Mouse (Mus musculus): ENCODE results near the gene Grpel1. TPM values are rescaled to one million over a fixed set of nuclear protein-coding genes. Genes with fewer than 3 reads are reported as not detected.

Gene Grpel1
- polyA plus RNA-seq, 1 experiment, result 21.3 TPM

DNA sequence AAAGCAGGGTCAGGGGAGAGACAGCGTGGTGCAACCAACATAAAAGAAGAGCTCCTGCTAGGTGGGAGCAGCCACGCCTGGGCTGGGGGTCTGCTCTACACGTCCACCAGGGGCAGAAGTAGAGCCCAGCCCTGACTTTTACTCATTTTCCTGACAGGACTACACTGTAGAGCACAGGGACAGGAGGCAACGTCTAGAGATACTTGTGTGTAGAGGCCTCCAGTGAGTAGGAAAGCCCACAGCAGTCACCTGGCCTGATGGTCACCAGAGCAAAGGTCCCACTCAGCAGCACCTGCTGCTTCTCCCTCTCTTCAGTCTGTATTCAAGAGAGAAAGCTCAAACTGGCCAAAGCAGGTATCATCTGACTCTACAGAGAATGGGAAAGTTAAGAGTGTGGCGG lies 40.8 kb downstream of the Grpel1 start:
- DNase-seq (ENCODE audit: extremely low spot score in 1 of 2, low spot score in 1 of 2), result no peak

DNA sequence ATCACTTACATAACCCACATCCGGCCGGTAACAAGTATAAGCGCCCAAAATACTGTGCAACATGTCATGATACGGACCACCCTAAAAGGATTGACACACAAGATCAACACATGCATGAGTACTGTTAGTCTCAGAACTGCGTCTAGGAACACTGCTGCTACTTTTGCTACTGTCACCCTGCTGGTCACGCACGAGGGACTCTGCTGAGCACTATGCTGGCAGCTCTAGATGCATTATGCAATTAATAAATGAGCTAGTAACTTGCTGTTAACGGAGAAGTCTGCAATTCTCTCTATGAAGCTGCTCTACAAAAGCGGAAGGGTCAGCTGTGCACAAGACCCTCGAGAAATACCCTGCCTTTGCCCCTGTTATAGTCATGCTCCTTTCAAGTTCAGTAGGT lies 43.6 kb downstream of the Grpel1 start:
- DNase-seq (ENCODE audit: extremely low spot score in 1 of 2, low spot score in 1 of 2), result no peak

- no peak for DNase-seq (ENCODE audit: extremely low spot score in 1 of 2, low spot score in 1 of 2)
These were observed 46.2 kb downstream of the Grpel1 start for GRCm38 (mm10) chr5:36510956-36511355.

- DNase-seq (ENCODE audit: extremely low spot score in 1 of 2, low spot score in 1 of 2), result no peak
These were observed 50.3 kb downstream of the Grpel1 start for GRCm38 (mm10) chr5:36515126-36515525.

- no peak for DNase-seq (ENCODE audit: extremely low spot score in 1 of 2, low spot score in 1 of 2)
These were observed 50.8 kb downstream of the Grpel1 start for GRCm38 (mm10) chr5:36515558-36515957.

- no peak for DNase-seq (ENCODE audit: extremely low spot score in 1 of 2, low spot score in 1 of 2)
These were observed 52.8 kb downstream of the Grpel1 start for GRCm38 (mm10) chr5:36517596-36517995.

DNA sequence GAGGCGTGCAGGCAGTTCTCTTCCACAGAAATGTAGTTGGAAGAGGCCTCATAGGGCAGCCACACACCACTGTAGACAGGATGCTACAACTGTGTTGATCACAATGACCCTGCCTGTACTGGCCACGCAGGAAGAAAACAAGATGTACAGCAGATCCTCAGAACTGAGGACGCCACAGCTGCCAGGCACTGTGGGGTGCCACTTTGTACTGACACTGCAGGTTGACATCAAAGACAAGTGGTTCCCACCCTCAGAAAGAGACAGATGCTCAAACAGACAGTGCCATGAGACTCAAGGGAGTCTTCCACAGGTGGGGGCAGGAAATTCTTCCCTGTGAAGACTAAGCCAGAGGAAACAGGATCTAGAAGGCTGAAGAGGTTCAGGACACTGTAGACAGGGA lies 55.0 kb downstream of the Grpel1 start:
- DNase-seq (ENCODE audit: extremely low spot score in 1 of 2, low spot score in 1 of 2), result no peak

GRCm38 (mm10) chr5:36522782-36523181 lies 58.0 kb downstream of the Grpel1 start:
- no peak for DNase-seq (ENCODE audit: extremely low spot score in 1 of 2, low spot score in 1 of 2)

GRCm38 (mm10) chr5:36523219-36523703 lies 58.5 kb downstream of the Grpel1 start:
- DNase-seq (ENCODE audit: extremely low spot score in 1 of 2, low spot score in 1 of 2), result no peak

Other genes with a start within 250 kb of the Grpel1 start
- 24.1 and 30.7 TPM in 2 replicates for gene Sorcs2, start 66.9 kb upstream of the Grpel1 start, polyA plus RNA-seq (2012; rRNA removed)
- gene Tada2b, start 19.3 kb downstream of the Grpel1 start, polyA plus RNA-seq (2012; rRNA removed), result 17.4 and 18.1 TPM in 2 replicates
- gene Ccdc96, start 19.6 kb downstream of the Grpel1 start, polyA plus RNA-seq (2012; rRNA removed), result 1.2 and 1.5 TPM in 2 replicates
- gene Tbc1d14, start 128.3 kb downstream of the Grpel1 start, polyA plus RNA-seq (2012; rRNA removed), result 58.8 and 59.8 TPM in 2 replicates
- 55.2 and 57.8 TPM in 2 replicates for gene D5Ertd579e, start 231.0 kb downstream of the Grpel1 start, polyA plus RNA-seq (2012; rRNA removed)